Mouse (Mus musculus): ENCODE measurements around the gene Mtus2. TPM values are rescaled to one million over a fixed set of nuclear protein-coding genes. Genes with fewer than 3 reads are reported as not detected.

Gene Mtus2
- total RNA-seq, 2 experiments from 2014 or later: 38.4 to 42.0 TPM

GRCm38 (mm10) chr5:148179231-148179630 lies 222.1 kb downstream of the Mtus2 start:
- no peak for DNase-seq (ENCODE audit: extremely low spot score in 1 of 2, low spot score in 2 of 2)
- intact Hi-C loops (cut with DNase I): no loop called here
- no peak overlapping the region for H3K27ac ChIP-seq
- no peak overlapping the region for H3K4me3 ChIP-seq
- TF ChIP-seq CTCF (IDR thresholded peaks at IDR 0.05): no peak

- TF ChIP-seq CTCF (IDR thresholded peaks at IDR 0.05): peak; percentile 65
- peak in 1 of 2 experiments; percentile 42 for DNase-seq (ENCODE audit: extremely low spot score in 1 of 2, low spot score in 2 of 2)
- no peak overlapping the region for H3K27ac ChIP-seq
- no peak overlapping the region for H3K4me3 ChIP-seq
- intact Hi-C loops (cut with DNase I): loop anchor here (1.0 kb wide), 1 partner anchor 59 kb away; no protein-coding TSS in a partner anchor
These were observed 223.6 kb downstream of the Mtus2 start for GRCm38 (mm10) chr5:148180590-148181307.

- TF ChIP-seq CTCF (IDR thresholded peaks at IDR 0.05): no peak
These were observed 224.1 kb downstream of the Mtus2 start for GRCm38 (mm10) chr5:148181308-148181630.

GRCm38 (mm10) chr5:148181901-148182300 lies 224.8 kb downstream of the Mtus2 start:
- intact Hi-C loops (cut with DNase I): no loop called here
- H3K4me3 ChIP-seq: no peak overlapping the region
- no peak overlapping the region for H3K27ac ChIP-seq
- DNase-seq (ENCODE audit: extremely low spot score in 1 of 2, low spot score in 2 of 2): no peak
- no peak for TF ChIP-seq CTCF (IDR thresholded peaks at IDR 0.05)

More at GRCm38 (mm10) chr5:148181308-148181630, 224.1 kb downstream of the Mtus2 start:
- intact Hi-C loops (cut with DNase I): no loop called here
- Histone ChIP-seq H3K4me3 (no peak overlapping the region), H3K27ac (no peak overlapping the region)
- DNase-seq (ENCODE audit: extremely low spot score in 1 of 2, low spot score in 2 of 2): no peak

GRCm38 (mm10) chr5:148185898-148186297 lies 228.8 kb downstream of the Mtus2 start:
- intact Hi-C loops (cut with DNase I): no loop called here
- peak; percentile 32 for TF ChIP-seq CTCF (IDR thresholded peaks at IDR 0.05)
- no peak for DNase-seq (ENCODE audit: extremely low spot score in 1 of 2, low spot score in 2 of 2)
- H3K4me3 ChIP-seq: no peak overlapping the region
- H3K27ac ChIP-seq: no peak overlapping the region

- H3K27ac ChIP-seq: no peak overlapping the region
- H3K4me3 ChIP-seq: no peak overlapping the region
- intact Hi-C loops (cut with DNase I): no loop called here
- TF ChIP-seq CTCF (IDR thresholded peaks at IDR 0.05): no peak
- no peak for DNase-seq (ENCODE audit: extremely low spot score in 1 of 2, low spot score in 2 of 2)
These were observed 234.3 kb downstream of the Mtus2 start for GRCm38 (mm10) chr5:148191416-148191815.

- no peak overlapping the region for H3K27ac ChIP-seq
- TF ChIP-seq CTCF (IDR thresholded peaks at IDR 0.05): no peak
- intact Hi-C loops (cut with DNase I): no loop called here
- no peak overlapping the region for H3K4me3 ChIP-seq
- DNase-seq (ENCODE audit: extremely low spot score in 1 of 2, low spot score in 2 of 2): no peak
These were observed 254.7 kb downstream of the Mtus2 start for GRCm38 (mm10) chr5:148211831-148212230.

GRCm38 (mm10) chr5:148216786-148217185 lies 259.7 kb downstream of the Mtus2 start:
- intact Hi-C loops (cut with DNase I): no loop called here
- DNase-seq (ENCODE audit: extremely low spot score in 1 of 2, low spot score in 2 of 2): no peak
- H3K27ac ChIP-seq: no peak overlapping the region
- TF ChIP-seq CTCF (IDR thresholded peaks at IDR 0.05): no peak
- no peak overlapping the region for H3K4me3 ChIP-seq

- no peak for DNase-seq (ENCODE audit: extremely low spot score in 1 of 2, low spot score in 2 of 2)
- no peak for TF ChIP-seq CTCF (IDR thresholded peaks at IDR 0.05)
- intact Hi-C loops (cut with DNase I): no loop called here
- Histone ChIP-seq H3K4me3 (no peak overlapping the region), H3K27ac (no peak overlapping the region)
These were observed 265.8 kb downstream of the Mtus2 start for GRCm38 (mm10) chr5:148222898-148223297.

GRCm38 (mm10) chr5:148224004-148224403 lies 266.9 kb downstream of the Mtus2 start:
- intact Hi-C loops (cut with DNase I): no loop called here
- H3K27ac ChIP-seq: no peak overlapping the region
- H3K4me3 ChIP-seq: no peak overlapping the region
- no peak for TF ChIP-seq CTCF (IDR thresholded peaks at IDR 0.05)
- no peak for DNase-seq (ENCODE audit: extremely low spot score in 1 of 2, low spot score in 2 of 2)

- H3K27ac ChIP-seq: no peak overlapping the region
- H3K4me3 ChIP-seq: no peak overlapping the region
- no peak for TF ChIP-seq CTCF (IDR thresholded peaks at IDR 0.05)
- no peak for DNase-seq (ENCODE audit: extremely low spot score in 1 of 2, low spot score in 2 of 2)
- intact Hi-C loops (cut with DNase I): no loop called here
These were observed 276.6 kb downstream of the Mtus2 start for GRCm38 (mm10) chr5:148233714-148234113.

GRCm38 (mm10) chr5:148236616-148237015 lies 279.5 kb downstream of the Mtus2 start:
- DNase-seq (ENCODE audit: extremely low spot score in 1 of 2, low spot score in 2 of 2): no peak
- Histone ChIP-seq H3K4me3 (no peak overlapping the region), H3K27ac (no peak overlapping the region)
- TF ChIP-seq CTCF (IDR thresholded peaks at IDR 0.05): peak; percentile 46
- intact Hi-C loops (cut with DNase I): loop anchor here (5.0 kb wide), 1 partner anchor 374 kb away; the partner anchor contains the start of gene Pomp

- TF ChIP-seq CTCF (IDR thresholded peaks at IDR 0.05): peak; percentile 76
- H3K4me3 ChIP-seq: no peak overlapping the region
- H3K27ac ChIP-seq: no peak overlapping the region
- DNase-seq (ENCODE audit: extremely low spot score in 1 of 2, low spot score in 2 of 2): no peak
- intact Hi-C loops (cut with DNase I): loop anchor here (1.0 to 5.0 kb wide), 4 partner anchors 59 to 377 kb away; partner anchors contain the start of genes Mtus2 and Pomp
These were observed 281.9 kb downstream of the Mtus2 start for GRCm38 (mm10) chr5:148239067-148239466.
